Mouse (Mus musculus): ENCODE data around the gene Acot3.

DNA sequence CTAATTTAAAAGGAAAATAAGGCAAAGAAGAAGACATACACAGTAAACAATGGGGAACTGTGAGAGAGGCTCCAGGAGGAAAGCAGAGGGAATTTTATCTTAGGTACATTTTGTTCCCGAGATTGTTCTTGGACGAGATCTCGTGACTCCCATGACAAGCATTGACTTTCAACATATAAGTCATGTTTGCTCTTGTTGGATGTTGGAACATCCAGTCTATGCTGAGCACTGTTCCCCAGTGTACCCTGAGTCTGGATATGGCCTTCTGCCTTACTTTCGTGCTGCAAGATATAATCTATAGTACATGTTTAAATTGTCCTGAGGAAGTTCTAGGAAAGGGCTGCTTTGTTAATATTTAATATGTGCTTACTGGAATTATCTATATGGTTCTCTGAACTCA lies 32.6 kb downstream of the Acot3 start:
- TF ChIP-seq POLR2A (IDR thresholded peaks at IDR 0.05; ENCODE audit: extremely low read depth, insufficient read depth, low read length) (no peak), CTCF (IDR thresholded peaks at IDR 0.05; ENCODE audit: extremely low read depth, insufficient read depth, low read length) (no peak)
